Mouse (Mus musculus) lung, adult 18-20 months (tissue): ENCODE data around the gene Cntnap4.
"Not testable (repeated sequence)": the region's sequence is repeated elsewhere in the genome, so short reads cannot be mapped to it uniquely, and the experiment has no call there.

Source experiments
- DNase-seq, 2 experiments: peaks; one replicate each; pipeline ENCODE4 v3.0.0; 2022; ENCODE audit warnings: mixed read lengths in 2 of 2

Cntnap4 gene

GRCm38 (mm10) chr8:112730583-112731432, 161.0 kb downstream of the Cntnap4 start:
- no peak for DNase-seq

- DNase-seq: no peak
Measured at GRCm38 (mm10) chr8:112735575-112735974, 165.7 kb downstream of the Cntnap4 start.

- DNase-seq: no peak
Measured at GRCm38 (mm10) chr8:112743331-112743730, 173.5 kb downstream of the Cntnap4 start.

GRCm38 (mm10) chr8:112747296-112747695, 177.5 kb downstream of the Cntnap4 start:
- DNase-seq: no peak

- no peak for DNase-seq
Measured at GRCm38 (mm10) chr8:112755171-112755570, 185.3 kb downstream of the Cntnap4 start.

- DNase-seq: no peak
Measured at GRCm38 (mm10) chr8:112803058-112803457, 233.2 kb downstream of the Cntnap4 start.

- DNase-seq: no peak
Measured at GRCm38 (mm10) chr8:112809382-112809781, 239.5 kb downstream of the Cntnap4 start.

GRCm38 (mm10) chr8:112841057-112841456, 271.2 kb downstream of the Cntnap4 start:
- DNase-seq: no peak

GRCm38 (mm10) chr8:112849541-112849940, 279.7 kb downstream of the Cntnap4 start:
- DNase-seq: not testable (repeated sequence)

GRCm38 (mm10) chr8:112906458-112907112, 336.7 kb downstream of the Cntnap4 start:
- no peak for DNase-seq

GRCm38 (mm10) chr8:112909527-112909926, 339.7 kb downstream of the Cntnap4 start:
- DNase-seq: no peak

GRCm38 (mm10) chr8:112911422-112911821, 341.6 kb downstream of the Cntnap4 start:
- DNase-seq: no peak

- DNase-seq: no peak
Measured at GRCm38 (mm10) chr8:112922151-112922550, 352.3 kb downstream of the Cntnap4 start.

GRCm38 (mm10) chr8:112922789-112923188, 352.9 kb downstream of the Cntnap4 start:
- no peak for DNase-seq
